Mouse (Mus musculus) thymus, postnatal 0 days (tissue): ENCODE data around the gene Isoc2b. TPM values are rescaled to one million over a fixed set of nuclear protein-coding genes. Genes with fewer than 3 reads are reported as not detected.
"Not testable (repeated sequence)": the region's sequence is repeated elsewhere in the genome, so short reads cannot be mapped to it uniquely, and the experiment has no call there.

Source experiments
- DNase-seq: peaks from one replicate; pipeline ENCODE4 v3.0.0-alpha.2; 2015; ENCODE audit warnings: low spot score
- polyA plus RNA-seq: library from polyadenylated mRNA; unstranded; fragments of >200 nt; fragmentation: Nextera tagmentation; extraction: Ambion mirVana; gene quantifications from 2 replicates; pipeline ENCODE4 v1.2.1, GENCODE M21; 2015

Gene Isoc2b
- polyA plus RNA-seq, 1 experiment from 2014 or later, result 22.0 TPM

GRCm38 (mm10) chr7:4866631-4867180 is 3.4 kb downstream of the Isoc2b start:
- DNase-seq, result no peak

- peak; percentile 97 for DNase-seq
Observed at GRCm38 (mm10) chr7:4865579-4866493, 4.2 kb downstream of the Isoc2b start.

GRCm38 (mm10) chr7:4865090-4865489 is 5.0 kb downstream of the Isoc2b start:
- peak; percentile 27 for DNase-seq

GRCm38 (mm10) chr7:4864130-4864845 is 5.8 kb downstream of the Isoc2b start:
- DNase-seq, result no peak

GRCm38 (mm10) chr7:4863541-4864080 is 6.4 kb downstream of the Isoc2b start:
- no peak for DNase-seq

- DNase-seq, result no peak
Observed at GRCm38 (mm10) chr7:4863041-4863440, 7.0 kb downstream of the Isoc2b start.

- not testable (repeated sequence) for DNase-seq
Observed at GRCm38 (mm10) chr7:4860926-4861325, 9.1 kb downstream of the Isoc2b start.

- DNase-seq, result no peak
Observed at GRCm38 (mm10) chr7:4859418-4859978, 10.6 kb downstream of the Isoc2b start.

GRCm38 (mm10) chr7:4857321-4857720 is 12.7 kb downstream of the Isoc2b start:
- no peak for DNase-seq

GRCm38 (mm10) chr7:4856508-4856907 is 13.6 kb downstream of the Isoc2b start:
- no peak for DNase-seq

- no peak for DNase-seq
Observed at GRCm38 (mm10) chr7:4853613-4854012, 16.4 kb downstream of the Isoc2b start.

GRCm38 (mm10) chr7:4851315-4851688 is 18.8 kb downstream of the Isoc2b start:
- DNase-seq, result no peak

GRCm38 (mm10) chr7:4850621-4851314 is 19.3 kb downstream of the Isoc2b start:
- no peak for DNase-seq

- no peak for DNase-seq
Observed at GRCm38 (mm10) chr7:4849372-4849771, 20.7 kb downstream of the Isoc2b start.

GRCm38 (mm10) chr7:4844917-4845309 is 25.1 kb downstream of the Isoc2b start:
- DNase-seq, result no peak

- no peak for DNase-seq
Observed at GRCm38 (mm10) chr7:4844245-4844916, 25.7 kb downstream of the Isoc2b start, which contains the start of gene Shisa7. TSS of gene Shisa7 (minus strand) at chr7:4844696.

- DNase-seq, result peak; percentile 16
Observed at GRCm38 (mm10) chr7:4843604-4844244, 26.3 kb downstream of the Isoc2b start.

GRCm38 (mm10) chr7:4842634-4843131 is 27.4 kb downstream of the Isoc2b start:
- peak; percentile 54 for DNase-seq

GRCm38 (mm10) chr7:4842077-4842476 is 28.0 kb downstream of the Isoc2b start:
- DNase-seq, result no peak
